Mouse (Mus musculus) bone marrow, adult 2 months (tissue): ENCODE data around the gene Htr7. TPM values are rescaled to one million over a fixed set of nuclear protein-coding genes. Genes with fewer than 3 reads are reported as not detected.

Experiments
- H3K27ac ChIP-seq: fragments of 200-500 bp; 2 replicates; pipeline ENCODE4 v1.5.1; 2012; ENCODE audit warnings: low read depth, mild to moderate bottlenecking, control low read depth, inconsistent platforms, low read length; ENCODE audit not compliant: control insufficient read depth, poor library complexity, insufficient read depth
- H3K4me1 ChIP-seq: fragments of 200-500 bp; 2 replicates; pipeline ENCODE4 v1.6.1; 2011; ENCODE audit warnings: low read length; ENCODE audit not compliant: control insufficient read depth, insufficient read depth
- H3K4me3 ChIP-seq: fragments of 200-500 bp; replicated peaks from 2 replicates; pipeline ENCODE3; 2011; ENCODE audit warnings: mild to moderate bottlenecking, low read depth, low read length, control low read depth; ENCODE audit not compliant: control insufficient read depth
- CTCF ChIP-seq: fragments of 200-500 bp; IDR thresholded peaks from 2 replicates; pipeline ENCODE4 v1.5.1; 2011; ENCODE audit warnings: low read length, control low read depth; ENCODE audit not compliant: control insufficient read depth, insufficient read depth
- POLR2A ChIP-seq: fragments of 200-500 bp; IDR thresholded peaks from 2 replicates; pipeline ENCODE4 v1.6.1; 2011; ENCODE audit warnings: low read depth, mild to moderate bottlenecking, control low read depth, low read length, borderline replicate concordance; ENCODE audit not compliant: control insufficient read depth
- WGBS: fragments of 180-500 bp; shearing (Covaris S2); methylation state at CpG from one replicate; pipeline ENCODE4 v1.1.7; 2018; 5-methylcytosine and 5-hydroxymethylcytosine counted together
- polyA plus RNA-seq: library from polyadenylated mRNA; stranded (reverse); fragments of >200 nt; gene quantifications from 2 replicates; pipeline ENCODE4 v1.2.4, GENCODE M21; 2011; ENCODE audit warnings: low replicate concordance; ENCODE audit not compliant: missing spikeins, insufficient read depth, insufficient read length

The Htr7 gene
- polyA plus RNA-seq, 1 experiment, result not detected

DNA sequence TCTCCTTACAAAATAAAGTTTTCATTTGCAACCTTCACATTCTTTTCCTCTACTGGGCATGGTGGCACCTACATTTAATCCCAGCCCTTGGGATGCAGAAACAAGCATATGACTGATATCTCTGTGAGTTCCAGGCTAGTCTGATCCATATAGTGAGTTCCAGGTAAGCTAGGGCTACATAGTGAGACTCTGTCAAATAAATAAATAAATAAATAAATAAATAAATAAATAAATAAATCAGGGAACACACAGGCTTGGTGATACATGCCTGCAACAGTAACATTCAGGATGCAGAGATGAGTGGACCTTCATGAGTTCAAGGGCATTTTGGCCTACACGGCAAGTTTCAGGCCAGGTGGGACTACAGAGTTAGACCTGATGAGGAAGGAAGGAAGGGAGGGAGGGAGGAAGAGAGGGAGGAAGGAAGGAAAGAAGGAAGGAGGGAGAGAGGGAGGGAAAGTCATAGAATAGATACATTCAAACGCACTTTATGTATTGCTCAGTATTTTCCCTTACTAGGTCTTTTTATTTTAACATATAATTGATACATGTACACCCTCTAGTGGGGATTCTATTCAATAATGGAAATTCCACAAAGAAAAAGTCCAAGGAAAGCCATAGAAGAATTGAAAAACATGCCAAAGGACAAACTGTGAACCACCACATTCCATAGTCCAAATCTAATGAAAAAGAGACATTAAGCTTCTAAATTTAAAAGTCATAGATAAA lies 5.7 kb upstream of the Htr7 start:
- H3K4me1 ChIP-seq, result no peaks in the 10 kb centered on the region
- H3K4me3 ChIP-seq, result no peak overlapping the region
- no peak overlapping the region for H3K27ac ChIP-seq
- WGBS, result 51% methylated on average over 2 of the region's 2 CpGs
- TF ChIP-seq POLR2A, result no peak
- no peak for TF ChIP-seq CTCF

DNA sequence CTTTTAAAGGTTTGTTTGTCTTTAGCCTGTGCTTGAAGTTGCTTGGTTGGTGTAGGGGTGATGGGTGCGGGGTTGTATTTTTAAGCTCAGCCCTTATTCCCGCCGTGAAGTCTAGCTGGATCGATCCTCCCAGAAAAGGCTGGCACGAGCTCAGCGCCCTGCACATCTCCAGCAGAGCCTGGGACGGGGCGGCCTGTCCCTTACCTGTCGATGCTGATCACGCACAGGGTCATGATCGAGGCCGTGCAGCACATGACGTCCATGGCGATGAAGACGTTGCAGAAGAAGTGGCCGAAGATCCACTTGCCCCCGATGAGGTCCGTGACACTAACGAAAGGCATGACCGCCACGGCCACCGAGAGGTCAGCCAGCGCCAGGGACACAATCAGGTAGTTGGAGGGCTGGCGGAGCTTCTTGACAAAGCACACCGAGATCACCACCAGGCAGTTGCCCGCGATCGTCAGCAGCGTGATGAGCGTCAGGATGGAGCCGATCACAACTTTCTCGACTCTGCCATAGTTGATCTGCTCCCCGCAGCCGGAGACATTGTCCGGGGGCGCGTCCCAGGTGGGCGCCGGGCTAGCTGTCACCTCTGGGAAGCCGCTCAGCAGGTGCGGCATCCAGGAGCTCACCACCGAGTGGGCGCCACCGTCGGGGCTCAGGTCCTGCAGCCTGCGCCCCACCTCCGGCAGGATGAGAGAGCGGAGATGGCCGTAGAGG lies 645 bp downstream of the Htr7 start:
- Histone ChIP-seq H3K27ac (peak overlapping the region; percentile 27; the same call in 1 of the 2 replicates), H3K4me1 (no peaks in the 10 kb centered on the region), H3K4me3 (no peak overlapping the region)
- no peak for TF ChIP-seq CTCF
- no peak for TF ChIP-seq POLR2A
- WGBS, result 11% methylated on average over 49 of the region's 49 CpGs

DNA sequence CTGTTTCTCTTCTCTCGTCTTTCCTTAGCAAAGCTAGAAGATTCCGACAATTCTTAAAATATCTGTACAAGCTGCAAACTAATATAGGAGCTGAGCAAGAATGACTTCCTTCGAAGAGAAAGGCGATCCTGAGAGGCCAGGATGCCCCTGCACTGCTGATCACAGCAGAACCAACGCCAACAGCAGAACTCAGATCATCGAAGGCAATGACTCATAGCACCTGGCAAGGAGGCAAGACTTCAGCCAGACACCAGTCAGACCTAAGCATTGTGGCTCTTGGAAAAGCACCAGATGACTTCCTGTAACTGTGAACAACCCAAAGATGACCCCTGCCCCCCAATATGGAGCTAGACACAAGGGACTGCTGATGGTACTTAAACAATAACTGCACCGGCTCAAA lies 11.3 kb downstream of the Htr7 start:
- Histone ChIP-seq H3K27ac (no peak overlapping the region), H3K4me1 (no peaks in the 10 kb centered on the region), H3K4me3 (no peak overlapping the region)
- 72% methylated on average over 7 of the region's 7 CpGs for WGBS
- TF ChIP-seq POLR2A (no peak), CTCF (no peak)

DNA sequence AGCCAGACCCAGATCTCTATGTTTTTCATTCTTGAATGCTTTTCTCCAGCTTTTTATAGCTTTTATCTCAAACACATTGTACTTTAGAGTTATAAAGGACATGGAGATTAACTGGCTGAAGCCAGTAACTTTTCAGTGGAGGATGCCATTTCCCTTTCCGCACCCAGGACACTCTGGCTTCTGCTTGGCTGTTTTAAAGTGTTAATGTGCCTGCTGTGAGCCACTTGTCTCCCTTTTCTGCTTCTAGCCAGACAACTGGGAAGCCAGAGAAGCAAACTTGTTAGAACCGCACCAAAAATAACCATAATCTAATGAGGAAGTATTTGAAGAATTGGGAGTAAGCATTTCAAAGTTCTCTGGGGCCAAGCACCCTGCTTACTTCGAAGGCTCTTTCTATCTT lies 42.5 kb downstream of the Htr7 start:
- 30% methylated on average over 3 of the region's 3 CpGs for WGBS
- TF ChIP-seq CTCF, result no peak
- no peak for TF ChIP-seq POLR2A
- Histone ChIP-seq H3K4me1 (no peaks in the 10 kb centered on the region), H3K27ac (no peak overlapping the region), H3K4me3 (no peak overlapping the region)

DNA sequence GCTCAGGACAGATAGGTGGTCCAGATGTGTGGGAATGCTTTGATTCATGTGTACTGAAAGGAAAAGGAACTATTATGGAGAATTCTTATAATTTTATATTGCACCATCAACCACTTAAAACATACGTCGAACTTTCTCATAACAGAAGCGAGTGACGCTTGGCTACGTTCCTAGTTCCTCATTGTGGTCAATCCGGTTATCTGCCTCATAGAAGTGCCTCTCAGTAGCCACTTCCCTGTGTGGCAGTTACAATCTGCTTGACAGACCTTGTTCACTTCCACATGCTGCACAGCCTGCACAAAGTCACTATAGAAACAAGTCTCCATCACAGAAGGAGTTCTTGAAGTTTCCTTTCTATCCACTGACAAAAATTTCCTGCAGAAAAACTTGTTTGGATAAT lies 51.0 kb downstream of the Htr7 start:
- WGBS, result 0% methylated on average over 6 of the region's 6 CpGs
- Histone ChIP-seq H3K27ac (no peak overlapping the region), H3K4me1 (no peaks in the 10 kb centered on the region; the same call in 1 of the 2 replicates), H3K4me3 (no peak overlapping the region)
- TF ChIP-seq POLR2A, result no peak
- no peak for TF ChIP-seq CTCF

DNA sequence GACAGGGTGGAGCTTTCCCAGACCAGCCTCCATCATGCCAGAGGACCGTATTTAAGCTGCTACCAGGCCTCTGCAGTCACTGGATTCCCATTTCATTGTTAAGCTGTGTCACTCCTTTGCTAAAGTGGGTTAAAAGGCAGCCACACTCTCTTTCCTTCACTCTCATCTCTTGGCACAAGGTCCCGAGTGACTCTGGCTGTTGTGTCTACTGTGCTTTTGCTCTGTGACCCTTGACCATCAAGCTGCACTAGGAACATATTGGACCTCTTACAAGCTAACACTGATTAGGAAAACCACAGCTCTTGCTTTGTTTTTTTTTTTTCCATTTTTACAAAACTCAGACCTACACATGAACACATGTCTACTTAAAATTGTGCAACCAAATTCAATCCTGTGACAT lies 52.3 kb downstream of the Htr7 start:
- no peak overlapping the region for H3K4me3 ChIP-seq
- H3K4me1 ChIP-seq, result no peaks in the 10 kb centered on the region; the same call in 1 of the 2 replicates
- TF ChIP-seq CTCF, result no peak
- TF ChIP-seq POLR2A, result no peak
- no peak overlapping the region for H3K27ac ChIP-seq
- 69% methylated on average over 2 of the region's 2 CpGs for WGBS

DNA sequence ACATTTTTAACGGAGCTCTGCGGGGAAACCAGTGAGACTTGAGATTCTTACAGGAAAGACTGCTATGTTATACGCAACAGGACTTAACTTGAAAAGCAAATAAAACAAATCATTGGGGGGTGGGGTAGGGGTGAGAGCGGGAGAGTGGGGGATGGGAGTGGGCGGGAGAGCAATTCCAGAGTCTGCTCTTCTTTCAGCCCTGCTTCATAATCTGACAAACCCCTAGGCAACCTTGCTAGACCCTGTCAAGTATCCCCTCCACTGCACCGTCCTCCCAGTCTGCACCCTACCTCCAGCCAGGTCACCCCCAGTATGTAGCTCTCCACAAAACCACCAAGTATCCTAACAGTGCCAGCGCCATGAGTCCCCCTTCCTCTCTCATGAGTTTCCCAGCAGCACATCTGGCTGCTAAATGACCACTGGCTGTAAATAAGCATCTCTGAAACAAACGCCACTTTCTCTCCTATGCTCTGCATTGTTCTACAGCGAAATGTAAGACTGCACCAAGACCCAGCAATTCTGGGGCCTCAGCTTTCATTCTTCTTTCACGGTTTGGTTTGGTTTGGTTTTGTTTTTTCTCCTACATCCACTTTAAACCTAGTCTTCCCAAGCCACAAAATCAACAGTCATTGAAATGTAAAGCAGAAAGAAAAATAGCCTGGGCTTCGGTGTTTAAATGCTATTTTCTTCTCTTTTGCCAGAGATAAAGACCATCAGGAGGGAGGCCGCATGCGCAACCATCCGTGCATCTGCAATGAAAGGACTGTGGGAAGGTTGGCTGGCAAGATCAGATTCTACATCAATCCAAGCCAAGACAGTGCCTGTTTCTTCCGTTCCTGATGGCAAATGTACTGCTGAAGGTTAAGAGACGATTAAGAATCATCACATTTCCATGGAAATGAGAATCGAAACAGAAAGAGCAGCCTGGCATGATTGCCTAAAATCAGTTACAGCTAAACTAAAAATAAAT lies 54.5 kb downstream of the Htr7 start:
- H3K27ac ChIP-seq, result no peak overlapping the region
- 82% methylated on average over 17 of the region's 17 CpGs for WGBS
- no peaks in the 10 kb centered on the region; the same call in 1 of the 2 replicates for H3K4me1 ChIP-seq
- TF ChIP-seq POLR2A (no peak), CTCF (no peak)
- no peak overlapping the region for H3K4me3 ChIP-seq
